Mouse (Mus musculus): Measurements from ENCODE around the gene Usp22. TPM values are rescaled to one million over a fixed set of nuclear protein-coding genes. Genes with fewer than 3 reads are reported as not detected.

Usp22 gene
- polyA plus RNA-seq, 1 experiment from 2014 or later = 28.5 TPM

GRCm38 (mm10) chr11:61111472-61111871 lies 63.4 kb downstream of the Usp22 start:
- Histone ChIP-seq H3K9ac (no peak overlapping the region), H3K9me3 (replicated peaks) (no peaks in the 10 kb centered on the region), H3K36me3 (no peaks in the 10 kb centered on the region), H3K4me2 (no peak overlapping the region), H3K4me3 (no peak overlapping the region), H3K4me1 (no peaks in the 10 kb centered on the region), H3K27ac (no peak overlapping the region), H3K27me3 (replicated peaks) (no peaks in the 10 kb centered on the region)
- WGBS (ENCODE audit: insufficient replicate concordance) = 68% methylated on average over 4 of the region's 4 CpGs
- ATAC-seq = no peak

- no peak for ATAC-seq
- H3K27me3 ChIP-seq (replicated peaks) = no peaks in the 10 kb centered on the region; the same call in 1 of the 2 replicates
- WGBS (ENCODE audit: insufficient replicate concordance) = 32% methylated on average over 1 of the region's 1 CpGs
- H3K4me3 ChIP-seq = no peak overlapping the region
- no peak overlapping the region for H3K9ac ChIP-seq
- H3K9me3 ChIP-seq (replicated peaks) = no peaks in the 10 kb centered on the region
- H3K27ac ChIP-seq = no peak overlapping the region
- H3K36me3 ChIP-seq = no peaks in the 10 kb centered on the region
- H3K4me2 ChIP-seq = no peak overlapping the region
- no peaks in the 10 kb centered on the region for H3K4me1 ChIP-seq
Observed at GRCm38 (mm10) chr11:61110928-61111327, 63.9 kb downstream of the Usp22 start.

GRCm38 (mm10) chr11:61110113-61110512 lies 64.7 kb downstream of the Usp22 start:
- WGBS (ENCODE audit: insufficient replicate concordance) = 75% methylated on average over 10 of the region's 10 CpGs
- no peaks in the 10 kb centered on the region for H3K36me3 ChIP-seq
- no peaks in the 10 kb centered on the region for H3K9me3 ChIP-seq (replicated peaks)
- H3K4me2 ChIP-seq = no peak overlapping the region
- H3K27ac ChIP-seq = no peak overlapping the region
- ATAC-seq = no peak
- no peaks in the 10 kb centered on the region for H3K4me1 ChIP-seq
- H3K27me3 ChIP-seq (replicated peaks) = peaks cover 3% of the 10 kb centered on the region; the same call in 1 of the 2 replicates
- H3K4me3 ChIP-seq = no peak overlapping the region
- H3K9ac ChIP-seq = no peak overlapping the region

DNA sequence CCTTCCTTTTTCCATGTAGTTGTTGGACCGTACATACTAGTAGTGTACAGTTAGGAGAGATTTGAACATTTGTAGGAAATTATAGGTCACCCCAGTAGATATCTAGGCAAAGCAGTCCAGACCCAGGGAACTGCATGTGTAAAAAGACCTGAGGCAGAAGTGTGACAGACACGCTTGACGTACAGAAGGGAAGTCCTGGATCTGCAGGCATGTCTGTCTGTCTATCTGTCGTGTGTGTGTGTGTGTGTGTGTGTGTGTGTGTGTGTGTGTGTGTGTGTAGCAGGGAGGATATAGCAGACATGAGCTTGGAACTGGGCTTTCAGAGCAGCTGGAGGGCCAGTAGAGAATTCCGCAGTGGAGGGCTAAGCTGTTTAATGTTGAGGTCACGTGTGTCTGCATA lies 65.1 kb downstream of the Usp22 start:
- no peak for ATAC-seq
- H3K27me3 ChIP-seq (replicated peaks) = peaks cover 5% of the 10 kb centered on the region; the same call in 1 of the 2 replicates
- no peaks in the 10 kb centered on the region for H3K4me1 ChIP-seq
- no peak overlapping the region for H3K27ac ChIP-seq
- no peak overlapping the region for H3K4me3 ChIP-seq
- 65% methylated on average over 6 of the region's 6 CpGs for WGBS (ENCODE audit: insufficient replicate concordance)
- H3K36me3 ChIP-seq = no peaks in the 10 kb centered on the region
- no peaks in the 10 kb centered on the region for H3K9me3 ChIP-seq (replicated peaks)
- H3K9ac ChIP-seq = no peak overlapping the region
- no peak overlapping the region for H3K4me2 ChIP-seq

GRCm38 (mm10) chr11:61108911-61109361 lies 65.9 kb downstream of the Usp22 start:
- Histone ChIP-seq H3K27ac (no peak overlapping the region), H3K9ac (no peak overlapping the region), H3K9me3 (replicated peaks) (no peaks in the 10 kb centered on the region), H3K4me2 (no peak overlapping the region), H3K4me3 (no peak overlapping the region), H3K27me3 (replicated peaks) (peaks cover 5% of the 10 kb centered on the region; the same call in 1 of the 2 replicates), H3K36me3 (no peaks in the 10 kb centered on the region), H3K4me1 (peaks cover 3% of the 10 kb centered on the region; the same call in 1 of the 2 replicates)
- 61% methylated on average over 12 of the region's 12 CpGs for WGBS (ENCODE audit: insufficient replicate concordance)
- no peak for ATAC-seq

DNA sequence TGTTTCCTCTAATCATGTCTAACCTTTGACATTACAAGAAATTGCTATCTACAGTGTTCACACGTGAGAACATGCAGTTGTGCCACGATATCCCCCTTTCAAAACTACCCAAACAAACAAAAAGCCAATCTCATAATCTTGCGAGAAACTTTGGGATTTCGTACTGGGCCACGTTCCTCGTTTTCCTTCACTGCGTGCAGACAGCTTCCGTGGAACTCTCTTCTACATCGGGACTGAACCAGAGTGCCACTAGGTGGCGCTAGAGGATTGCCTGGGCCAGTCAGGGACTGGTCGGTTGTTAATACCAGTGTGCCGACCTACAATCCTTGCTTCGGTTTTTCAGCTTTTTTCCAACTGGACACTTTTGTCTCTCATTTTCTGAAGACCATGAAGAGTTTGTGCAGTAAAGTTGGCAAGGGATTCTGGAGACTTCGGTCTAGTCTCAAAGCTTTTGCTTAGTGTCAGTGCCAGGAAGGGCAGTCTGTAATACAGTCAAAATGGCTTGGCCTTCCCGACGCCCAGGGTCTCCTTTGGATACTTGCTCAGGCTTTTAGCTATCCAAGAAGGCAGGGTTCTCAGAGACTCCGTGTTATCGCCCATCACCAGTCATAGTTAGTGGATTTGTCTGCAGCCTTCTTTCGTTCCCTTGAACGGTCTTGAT lies 70.5 kb downstream of the Usp22 start:
- Histone ChIP-seq H3K36me3 (no peaks in the 10 kb centered on the region), H3K9me3 (replicated peaks) (no peaks in the 10 kb centered on the region), H3K27me3 (replicated peaks) (peaks cover 5% of the 10 kb centered on the region; the same call in 1 of the 2 replicates), H3K4me1 (peaks cover 3% of the 10 kb centered on the region; the same call in 1 of the 2 replicates), H3K4me3 (no peak overlapping the region), H3K27ac (no peak overlapping the region), H3K9ac (no peak overlapping the region), H3K4me2 (peak overlapping the region; percentile 26)
- 19% methylated on average over 20 of the region's 20 CpGs for WGBS (ENCODE audit: insufficient replicate concordance)
- peak; percentile 73 for ATAC-seq

DNA sequence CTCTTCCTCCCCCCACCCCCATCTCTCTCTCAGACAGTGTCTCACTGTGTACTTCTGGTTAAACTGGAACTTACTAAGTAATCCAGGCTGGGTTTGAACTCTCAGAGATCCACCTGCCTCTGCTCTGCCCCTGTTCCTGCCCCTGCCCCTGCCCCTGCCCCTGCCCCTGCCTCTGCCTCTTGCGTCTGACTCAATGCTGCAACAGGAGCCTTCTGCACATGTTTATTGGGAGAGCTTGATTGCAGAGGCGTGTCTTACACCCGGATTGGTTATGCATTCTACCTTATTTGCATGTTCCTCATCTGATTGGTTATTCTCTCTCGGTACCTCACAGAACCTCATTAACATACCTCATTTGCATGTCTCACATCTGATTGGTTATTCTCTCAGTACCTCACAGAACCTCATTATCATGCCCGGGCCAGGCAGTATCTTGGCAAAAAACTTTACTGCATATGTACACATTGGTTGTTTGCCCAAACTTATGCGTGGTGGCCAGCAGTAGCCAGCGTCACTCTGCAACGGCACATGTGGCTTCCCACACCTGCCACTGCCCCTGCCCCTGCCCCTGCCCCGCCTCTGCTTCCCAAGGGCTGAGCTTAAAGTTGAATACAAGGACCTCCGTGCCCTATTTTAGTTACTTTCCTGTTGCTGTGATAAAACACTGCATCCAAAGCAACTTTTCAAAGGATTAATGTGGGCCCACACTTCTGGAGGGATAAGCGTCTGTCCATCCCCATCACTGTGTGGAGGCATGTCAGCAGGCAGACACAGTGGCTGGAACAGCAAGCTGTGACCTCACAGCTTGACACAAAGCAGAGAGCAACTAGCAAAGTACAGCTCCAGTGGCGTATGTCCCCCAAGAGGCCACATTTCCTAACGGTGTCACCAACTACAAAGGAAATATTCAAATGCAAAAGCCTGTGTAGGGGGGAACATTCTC lies 72.2 kb downstream of the Usp22 start:
- H3K4me3 ChIP-seq = no peak overlapping the region
- H3K4me2 ChIP-seq = no peak overlapping the region
- peaks cover 6% of the 10 kb centered on the region; the same call in 1 of the 2 replicates for H3K27me3 ChIP-seq (replicated peaks)
- peaks cover 3% of the 10 kb centered on the region; the same call in 1 of the 2 replicates for H3K4me1 ChIP-seq
- no peak for ATAC-seq
- no peak overlapping the region for H3K27ac ChIP-seq
- no peaks in the 10 kb centered on the region for H3K9me3 ChIP-seq (replicated peaks)
- H3K9ac ChIP-seq = no peak overlapping the region
- no peaks in the 10 kb centered on the region for H3K36me3 ChIP-seq
- WGBS (ENCODE audit: insufficient replicate concordance) = 59% methylated on average over 13 of the region's 13 CpGs

Other genes starting within 250 kb of the Usp22 start
- gene Map2k3, start 243.0 kb downstream of the Usp22 start, polyA plus RNA-seq (2016; fragmentation: Nextera tagmentation; extraction: Ambion mirVana) = 170 and 173 TPM in 2 replicates
- gene Kcnj12, start 152.5 kb downstream of the Usp22 start, polyA plus RNA-seq (2016; fragmentation: Nextera tagmentation; extraction: Ambion mirVana) = 0.07 TPM in 1 of 2 replicates, not detected in the other
- 3.2 and 4.8 TPM in 2 replicates for gene Tnfrsf13b, start 48.3 kb downstream of the Usp22 start, polyA plus RNA-seq (2016; fragmentation: Nextera tagmentation; extraction: Ambion mirVana)
- gene Aldh3a1, start 32.5 kb upstream of the Usp22 start, polyA plus RNA-seq (2016; fragmentation: Nextera tagmentation; extraction: Ambion mirVana) = 0.07 TPM in 1 of 2 replicates, not detected in the other
- gene Aldh3a2, start 92.4 kb upstream of the Usp22 start, polyA plus RNA-seq (2016; fragmentation: Nextera tagmentation; extraction: Ambion mirVana) = 19.5 and 24.5 TPM in 2 replicates
- gene Slc47a2, start 167.8 kb upstream of the Usp22 start, polyA plus RNA-seq (2016; fragmentation: Nextera tagmentation; extraction: Ambion mirVana) = 0.12 TPM in 1 of 2 replicates, not detected in the other
- gene Slc47a1, start 203.3 kb upstream of the Usp22 start, polyA plus RNA-seq (2016; fragmentation: Nextera tagmentation; extraction: Ambion mirVana) = 2.5 TPM in 2 replicates